ENCODE assay signal across 17 mouse cellular contexts in genomic region chr17:75714578-75714977, GRCm38 (mm10).
"Had no signal": no experiment of that assay in that cellular context is flagged by ENCODE, and none has a peak within 500 bp of the region (broad histone marks: within the 10 kb centered on the region; RNA-seq: fewer than 3 reads in every experiment).

No protein-coding gene starts in this region.

- H3K36me3 ChIP-seq: neural tube, embryonic 12.5 days; neural tube, embryonic 13.5 days; neural tube, embryonic 15.5 days; stomach, embryonic 15.5 days had no signal

- H3K27me3 ChIP-seq: neural tube, embryonic 12.5 days; neural tube, embryonic 13.5 days; neural tube, embryonic 15.5 days; stomach, embryonic 15.5 days had no signal

- DNase-seq: retina, postnatal 1 day; right cerebral cortex, adult 18-20 months; right cerebral cortex, postnatal 14 days; right cerebral cortex, postnatal 25 days; right cerebral cortex, postnatal 4 days; spleen, adult 18-20 months; thymus, adult 18-20 months; thymus, adult 2 months; thymus, postnatal 14 days; thymus, postnatal 25 days; thymus, postnatal 36 days; thymus, postnatal 4 days had no signal

- H3K4me1 ChIP-seq: neural tube, embryonic 12.5 days; neural tube, embryonic 13.5 days; neural tube, embryonic 15.5 days; stomach, embryonic 15.5 days had no signal

- H3K9me3 ChIP-seq: neural tube, embryonic 12.5 days; neural tube, embryonic 13.5 days; neural tube, embryonic 15.5 days; stomach, embryonic 15.5 days had no signal

- H3K4me3 ChIP-seq: neural tube, embryonic 12.5 days; neural tube, embryonic 13.5 days; neural tube, embryonic 15.5 days; stomach, embryonic 15.5 days had no signal

- H3K27ac ChIP-seq: neural tube, embryonic 12.5 days; neural tube, embryonic 13.5 days; neural tube, embryonic 15.5 days; stomach, embryonic 15.5 days; stomach, postnatal 0 days had no signal

- H3K9ac ChIP-seq: neural tube, embryonic 12.5 days; neural tube, embryonic 13.5 days; neural tube, embryonic 15.5 days; stomach, embryonic 15.5 days had no signal
